Mouse (Mus musculus) stomach, postnatal 0 days (tissue): ENCODE data around the gene Tmsb15l.
"Not testable (repeated sequence)": the region's sequence is repeated elsewhere in the genome, so short reads cannot be mapped to it uniquely, and the experiment has no call there.

ENCODE experiments used
- CTCF ChIP-seq: IDR thresholded peaks from 2 replicates; pipeline ENCODE4 v1.5.1; 2016; ENCODE audit warnings: antibody characterized with exemption, low read depth, mild to moderate bottlenecking, moderate library complexity
- EP300 ChIP-seq: optimal IDR thresholded peaks from 2 replicates; pipeline ENCODE3; 2016; ENCODE audit warnings: antibody characterized with exemption

DNA sequence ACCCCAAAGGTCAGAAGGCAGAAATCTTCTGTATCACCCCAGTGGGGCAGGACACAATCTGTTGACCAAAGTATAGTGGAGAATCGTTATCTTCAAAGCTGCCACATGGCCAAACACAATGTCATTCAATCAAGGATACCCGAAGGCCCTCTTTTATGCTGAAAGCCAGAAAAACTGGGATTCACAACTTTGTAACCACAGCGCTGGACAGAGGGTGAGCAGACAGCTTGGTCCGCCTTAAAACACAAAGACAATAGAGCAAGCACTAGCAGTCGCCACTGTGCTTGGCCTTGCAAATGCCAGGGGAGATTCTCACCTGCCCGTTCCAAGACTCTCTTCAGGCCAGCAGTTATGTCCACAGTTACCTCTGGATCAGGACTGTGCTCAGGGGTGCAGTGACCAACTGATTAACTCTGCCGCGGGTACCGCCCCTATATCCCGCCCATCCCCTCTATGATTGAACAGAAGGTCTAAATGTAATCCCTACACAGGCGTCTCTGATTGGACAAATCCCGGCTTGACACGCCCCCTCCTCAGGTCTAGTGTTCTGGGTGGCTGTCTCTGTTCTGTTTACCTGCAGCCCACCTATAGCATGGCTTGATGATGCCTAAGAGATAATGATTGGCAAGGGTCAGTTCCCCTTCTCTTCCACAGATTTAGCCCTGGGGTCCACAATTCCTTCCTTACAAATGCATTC is 18.9 kb downstream of the Tmsb15l start:
- TF ChIP-seq EP300, CTCF: not testable (repeated sequence)
